Mouse (Mus musculus): ENCODE measurements around the gene Tctn1. TPM values are rescaled to one million over a fixed set of nuclear protein-coding genes. Genes with fewer than 3 reads are reported as not detected.

The Tctn1 gene
- total RNA-seq, 2 experiments from 2014 or later: 3.7 to 6.5 TPM

DNA sequence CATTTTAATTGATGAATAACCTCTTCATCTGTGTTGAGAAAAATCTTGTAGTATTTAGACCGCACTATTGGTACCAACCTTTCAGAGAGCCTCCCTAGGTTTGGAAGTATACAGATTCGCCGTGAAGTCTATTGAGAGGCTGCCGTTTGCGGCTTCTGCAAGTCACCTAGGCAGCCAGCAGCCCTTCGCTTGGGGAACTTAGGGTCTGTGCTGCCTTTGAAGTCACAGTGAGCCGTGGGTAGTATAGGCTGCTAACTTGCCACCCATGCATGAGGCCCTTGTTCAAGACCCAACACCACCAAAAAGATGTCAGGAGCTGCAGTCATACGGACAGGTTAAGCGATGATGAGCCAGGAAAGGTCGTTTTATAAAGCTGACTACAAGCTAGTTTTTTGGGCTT, 21.9 kb upstream of the Tctn1 start:
- ATAC-seq (replicated peaks; ENCODE audit: poor library complexity): no peak

DNA sequence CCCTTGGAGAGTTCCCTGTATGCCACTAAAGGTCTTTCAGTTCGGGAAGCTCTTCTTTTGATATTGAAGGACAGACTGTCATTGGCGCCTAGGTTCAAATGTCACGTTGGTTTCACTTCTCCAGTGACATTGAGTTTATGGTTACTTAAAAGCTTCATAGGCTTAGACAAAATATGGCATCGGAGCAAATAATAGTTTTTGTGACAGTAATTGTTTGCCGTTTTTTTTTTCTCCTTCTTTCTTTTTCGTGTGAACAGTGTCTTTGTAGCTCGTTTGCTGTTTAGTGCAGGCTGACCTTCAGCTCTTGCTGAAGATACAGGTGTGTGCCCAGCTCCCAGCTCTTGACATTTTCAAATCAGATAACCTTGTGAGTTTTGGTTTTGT, 21.5 kb upstream of the Tctn1 start:
- ATAC-seq (replicated peaks; ENCODE audit: poor library complexity): no peak

DNA sequence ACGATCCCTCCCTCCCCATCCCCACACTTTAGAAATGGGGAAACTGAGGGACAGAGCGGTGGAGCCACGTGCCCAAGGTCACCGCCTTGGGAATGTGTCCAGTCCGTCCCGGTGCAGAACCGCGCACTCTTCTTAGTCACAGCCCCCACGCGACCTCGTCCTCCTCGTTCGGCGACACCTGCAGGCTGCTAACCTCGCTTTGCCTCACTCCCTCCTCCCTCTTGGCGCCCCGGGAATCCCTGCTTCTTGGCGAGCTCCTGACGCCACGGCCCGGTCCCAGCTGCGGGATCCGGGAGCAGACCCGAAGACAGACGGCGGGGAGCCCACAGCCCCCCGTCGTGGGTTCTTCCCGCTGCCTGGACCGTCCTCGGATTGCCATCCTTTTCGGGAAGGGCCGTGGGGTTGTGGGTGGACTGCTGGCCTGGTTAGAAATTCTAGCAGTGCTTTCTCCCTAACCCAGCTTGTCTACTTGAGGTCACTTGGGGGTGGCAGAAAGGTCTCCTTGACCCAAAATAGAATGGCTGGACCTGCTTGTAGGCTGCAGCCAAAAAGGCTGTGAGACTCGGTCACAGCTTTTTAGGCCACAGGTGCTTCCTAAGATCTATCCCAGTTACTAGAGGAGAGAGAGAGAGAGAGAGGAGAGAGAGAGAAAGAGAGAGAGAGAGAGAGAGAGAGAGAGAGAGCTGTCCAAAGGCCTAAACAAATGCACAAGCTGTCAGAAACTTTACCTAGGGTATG, 20.9 kb upstream of the Tctn1 start:
- ATAC-seq (replicated peaks; ENCODE audit: poor library complexity): peak; percentile 45

DNA sequence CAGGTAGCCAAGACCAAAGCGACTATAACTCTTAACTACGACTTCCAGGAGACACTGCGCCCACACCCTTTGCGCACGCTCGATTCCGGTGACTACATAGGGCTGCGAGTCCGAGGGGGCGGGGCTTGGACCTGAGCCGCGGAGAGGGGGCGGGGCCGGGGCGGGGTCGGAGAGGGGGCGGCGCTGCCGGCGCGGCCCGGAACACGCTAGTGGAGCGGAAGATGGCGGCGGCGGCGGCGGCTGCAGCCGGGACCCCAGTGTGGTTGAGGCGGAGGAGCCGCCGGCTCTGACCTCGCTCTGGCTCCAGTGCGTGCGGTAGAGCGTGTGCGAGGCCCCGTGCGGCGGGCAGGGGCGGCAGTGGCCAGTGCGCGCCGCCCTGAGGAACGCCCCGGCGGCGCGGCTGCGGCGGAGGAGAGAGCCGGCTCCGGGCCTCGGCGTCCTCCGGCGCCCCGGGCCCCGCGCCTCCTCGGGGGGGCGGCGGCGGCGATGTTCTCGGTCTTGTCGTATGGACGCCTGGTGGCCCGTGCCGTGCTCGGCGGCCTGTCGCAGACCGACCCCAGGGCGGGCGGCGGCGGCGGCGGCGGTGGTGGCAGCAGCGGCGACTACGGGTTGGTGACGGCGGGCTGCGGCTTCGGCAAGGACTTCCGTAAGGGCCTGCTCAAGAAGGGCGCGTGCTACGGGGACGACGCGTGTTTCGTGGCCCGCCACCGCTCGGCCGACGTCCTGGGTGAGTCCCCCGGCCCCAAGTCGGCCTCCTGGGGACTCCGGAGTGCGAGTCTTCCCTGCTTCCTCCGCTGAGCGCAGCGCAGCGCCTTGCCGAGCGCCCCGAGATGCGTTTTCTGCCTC, 20.1 kb upstream of the Tctn1 start, which contains the start of gene Pptc7:
TSS of gene Pptc7 (plus strand) at position 183 of the 846 bp plus-strand sequence.
- peak; percentile 89 for ATAC-seq (replicated peaks; ENCODE audit: poor library complexity)

DNA sequence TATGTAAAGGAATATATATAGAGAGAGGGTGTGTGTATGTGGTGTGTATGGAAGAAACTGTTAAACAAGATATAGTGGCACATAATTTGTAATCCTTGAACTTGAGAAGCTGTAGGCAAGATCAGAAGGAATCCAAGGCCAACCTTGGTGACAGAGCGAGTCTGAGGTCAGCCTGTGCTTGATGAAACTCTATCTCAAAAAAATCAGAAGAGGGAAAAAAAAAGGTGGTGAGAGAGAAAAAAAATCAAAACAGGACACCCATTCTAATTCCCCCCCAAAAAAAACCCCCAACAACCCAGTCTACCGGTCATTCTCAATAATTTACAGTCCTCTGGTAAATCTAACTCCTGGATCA, 19.5 kb upstream of the Tctn1 start:
- no peak for ATAC-seq (replicated peaks; ENCODE audit: poor library complexity)

DNA sequence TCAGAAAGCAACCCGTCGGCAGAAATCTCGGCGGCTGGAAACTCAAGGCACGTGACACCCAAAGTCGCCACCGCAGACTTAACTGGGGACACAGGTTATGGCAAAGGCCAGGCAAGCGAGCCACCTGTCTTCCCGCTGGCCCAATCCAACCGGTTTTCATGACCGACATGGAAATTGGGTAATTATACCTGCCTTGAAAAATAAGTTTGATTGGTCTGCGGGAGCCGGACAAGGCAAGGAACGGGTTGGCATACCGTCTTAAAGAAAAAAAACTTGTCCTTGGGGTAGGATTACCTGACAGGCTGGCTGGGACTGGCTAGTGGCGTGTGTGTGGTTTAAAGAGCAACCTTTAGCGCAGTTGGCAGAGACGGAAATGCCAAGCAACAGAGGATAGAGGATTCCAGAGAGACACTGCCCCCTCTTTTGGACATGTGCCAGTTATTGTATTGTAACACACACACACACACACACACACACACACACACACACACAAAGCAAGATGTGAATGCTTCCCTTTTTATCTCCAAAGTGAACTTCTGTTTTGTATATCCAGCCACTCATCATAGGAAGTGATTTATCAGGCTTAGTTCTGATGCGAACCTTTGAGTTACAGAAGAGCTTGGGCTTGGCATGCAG, 16.7 kb upstream of the Tctn1 start:
- ATAC-seq (replicated peaks; ENCODE audit: poor library complexity): peak; percentile 4; the same call in 1 of the 2 replicates

DNA sequence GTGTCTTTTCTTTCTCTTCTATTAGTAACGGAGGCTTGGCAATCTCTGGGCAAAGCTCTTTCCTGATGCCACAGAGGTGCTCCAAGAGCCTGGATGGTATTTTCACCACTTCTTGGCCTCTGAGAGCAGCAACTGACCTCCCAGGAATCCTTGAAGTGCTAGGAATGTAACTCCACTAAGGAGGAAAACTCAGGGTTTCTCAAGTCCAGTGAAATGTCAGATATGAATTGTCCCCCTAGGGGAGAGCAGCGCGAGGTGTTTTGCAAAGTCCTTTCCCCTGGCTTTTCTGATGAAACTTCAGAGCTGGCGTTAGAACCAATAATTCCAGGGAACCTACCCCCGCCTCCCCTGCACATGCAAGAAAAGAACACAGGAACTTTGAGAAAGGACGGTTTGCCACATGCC, 16.2 kb upstream of the Tctn1 start:
- ATAC-seq (replicated peaks; ENCODE audit: poor library complexity): no peak

DNA sequence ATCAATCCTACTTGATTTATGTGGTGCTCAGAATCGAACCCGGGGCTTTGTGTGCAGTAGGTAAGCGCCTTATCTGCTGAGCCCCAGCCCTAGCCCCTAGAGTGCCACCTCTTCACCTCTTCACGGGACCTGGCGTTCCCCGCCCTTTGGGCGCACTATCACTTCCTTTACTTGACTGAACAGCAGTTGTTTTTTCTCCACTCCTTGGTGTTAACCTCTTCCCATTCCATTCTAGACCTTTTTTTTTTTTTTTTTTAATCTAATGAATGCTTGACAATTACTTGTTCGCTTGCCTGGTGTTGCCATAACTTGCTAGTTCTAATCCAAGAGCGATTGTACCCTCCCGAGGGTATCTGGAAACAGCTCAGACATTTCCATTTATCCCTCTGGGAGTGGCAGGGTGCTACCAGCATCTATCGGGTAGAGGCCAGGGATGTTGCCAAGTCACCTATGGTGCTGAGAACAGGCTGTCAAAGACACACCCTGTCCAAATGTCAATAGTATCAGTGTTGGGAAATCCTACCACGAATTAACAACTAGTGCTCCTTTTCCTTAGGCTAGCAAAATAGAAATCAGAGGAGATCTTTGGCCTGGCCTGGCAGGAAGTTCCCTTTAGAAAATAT, 15.7 kb upstream of the Tctn1 start:
- no peak for ATAC-seq (replicated peaks; ENCODE audit: poor library complexity)

DNA sequence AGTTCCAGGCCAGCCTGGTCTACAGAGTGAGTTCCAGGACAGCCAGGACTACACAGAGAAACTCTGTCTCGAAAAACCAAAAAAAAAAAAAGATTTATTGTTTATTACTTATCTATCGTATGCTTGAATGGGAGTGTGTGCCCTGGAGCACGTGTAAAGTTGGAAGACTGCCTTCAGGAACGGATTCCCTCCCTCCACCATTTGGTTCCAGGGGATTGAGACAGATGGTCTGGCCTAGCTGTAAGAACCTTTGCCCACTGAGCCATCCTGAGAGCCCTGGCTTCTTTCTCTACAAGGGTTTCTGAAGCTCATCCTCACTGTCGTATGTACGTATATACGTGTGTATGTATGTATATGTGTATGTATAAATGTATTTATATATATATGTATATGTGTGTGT, 14.7 kb upstream of the Tctn1 start:
- no peak for ATAC-seq (replicated peaks; ENCODE audit: poor library complexity)

DNA sequence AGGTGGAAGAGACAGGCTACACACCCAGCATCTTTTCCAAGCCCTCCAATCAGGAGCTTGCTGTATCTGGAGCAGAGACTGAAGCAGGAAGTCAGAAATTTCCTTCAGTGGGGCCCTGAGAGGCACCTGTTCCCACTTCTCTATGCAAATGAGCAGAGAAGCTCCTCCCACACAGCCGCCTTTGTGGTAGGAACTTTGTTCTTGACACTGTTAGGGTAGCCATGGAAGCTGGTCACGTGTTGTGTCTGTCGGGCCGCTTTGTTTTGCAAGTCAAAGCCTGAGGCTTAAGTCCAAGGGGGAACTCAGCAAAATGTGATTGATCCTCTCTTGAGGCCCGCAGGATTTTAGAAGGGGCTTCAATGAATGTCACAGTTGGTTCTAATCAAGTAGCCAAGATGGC, 10.5 kb upstream of the Tctn1 start:
- peak; percentile 97 for ATAC-seq (replicated peaks; ENCODE audit: poor library complexity)

DNA sequence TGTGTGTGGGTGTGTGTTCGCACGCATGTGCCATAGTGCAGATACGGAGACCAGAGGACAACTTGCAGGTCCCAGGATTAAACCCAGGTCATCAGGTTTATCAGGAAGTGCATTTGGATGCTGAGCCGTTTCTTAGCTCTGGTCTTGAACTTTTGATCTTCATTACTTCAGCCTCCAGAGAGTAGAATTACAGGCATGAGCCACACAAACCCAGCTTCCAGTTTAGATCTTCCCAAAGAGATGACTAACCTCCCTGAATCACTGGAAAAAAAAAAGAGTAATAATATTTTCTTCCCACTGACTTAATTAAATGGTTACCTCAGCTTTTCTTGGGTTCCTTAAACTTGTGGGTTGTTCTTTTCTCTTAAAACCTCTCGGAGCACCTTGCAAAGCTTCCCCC, 8.6 kb upstream of the Tctn1 start:
- ATAC-seq (replicated peaks; ENCODE audit: poor library complexity): no peak

DNA sequence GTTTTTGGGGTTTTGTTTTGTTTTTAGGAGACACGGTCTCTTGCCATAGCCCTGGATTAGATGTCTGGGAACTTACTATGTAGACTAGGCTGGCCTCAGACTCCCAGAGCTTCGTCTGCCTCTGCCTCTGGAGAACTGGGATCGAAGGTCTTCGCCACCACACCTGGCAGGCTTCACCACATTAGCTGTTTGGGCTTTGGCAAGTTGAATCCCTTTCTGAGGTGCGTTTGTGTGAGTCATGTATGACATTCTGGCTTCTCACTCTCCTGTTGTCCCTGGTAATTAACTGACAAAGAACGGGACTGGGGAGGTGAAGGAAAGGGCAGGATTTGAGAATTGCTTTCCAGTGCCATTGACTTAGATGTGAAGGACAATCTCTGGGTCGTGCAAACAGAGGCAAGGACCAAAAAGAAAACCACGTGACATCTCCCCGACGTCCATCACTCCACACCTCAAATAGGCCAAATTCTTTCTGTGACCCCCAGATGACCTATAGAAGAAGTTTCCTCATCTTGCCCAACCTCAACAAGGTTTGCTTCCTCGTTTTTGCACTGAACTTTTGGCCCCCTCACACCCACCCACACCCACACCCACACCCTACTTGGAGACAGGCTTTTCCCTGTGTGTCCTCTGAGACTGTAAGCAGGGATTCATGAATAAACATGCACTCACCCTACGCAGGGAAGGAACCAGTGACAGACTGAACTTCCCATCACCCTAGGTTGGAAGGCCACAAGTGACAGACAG, 4.8 kb upstream of the Tctn1 start:
- ATAC-seq (replicated peaks; ENCODE audit: poor library complexity): no peak

DNA sequence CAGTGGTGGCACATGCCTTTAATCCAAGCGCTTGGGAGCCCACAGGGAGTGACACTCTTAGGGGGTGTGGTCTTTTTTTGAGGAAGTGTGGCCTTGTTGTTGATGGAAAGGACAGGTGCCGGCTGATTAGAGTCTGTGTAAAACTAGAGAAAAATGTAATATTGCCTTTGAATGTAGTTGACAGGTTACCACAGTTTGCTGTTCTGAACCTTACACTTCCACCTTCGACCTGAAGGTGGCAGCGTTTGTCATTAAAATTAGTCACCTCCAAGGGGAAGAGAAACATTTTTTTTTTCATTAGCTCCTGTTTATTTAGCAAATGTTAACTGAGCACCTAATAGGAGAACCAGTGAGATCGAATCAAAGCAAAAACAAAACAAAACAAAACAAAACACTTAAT, 3.6 kb upstream of the Tctn1 start:
- peak; percentile 42 for ATAC-seq (replicated peaks; ENCODE audit: poor library complexity)

DNA sequence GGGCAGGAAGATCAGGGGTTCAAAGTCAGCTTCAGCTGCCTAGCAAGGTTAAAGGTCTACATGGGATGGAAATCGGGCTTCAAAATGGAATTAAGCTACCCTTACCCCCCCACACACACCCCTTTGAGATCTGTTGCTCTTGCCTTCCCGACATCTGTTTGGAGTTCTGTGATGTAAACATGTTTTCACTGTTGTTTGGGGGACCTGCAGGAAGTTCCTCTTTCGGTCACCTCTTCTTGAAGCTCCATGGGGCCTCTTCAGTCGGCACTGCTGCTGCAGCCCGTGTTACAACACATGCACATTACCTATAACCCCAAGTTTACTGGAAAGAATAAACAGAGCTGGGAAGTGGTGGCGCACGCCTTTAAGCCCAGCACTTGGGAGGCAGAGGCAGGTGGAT, 2.9 kb upstream of the Tctn1 start:
- ATAC-seq (replicated peaks; ENCODE audit: poor library complexity): no peak

DNA sequence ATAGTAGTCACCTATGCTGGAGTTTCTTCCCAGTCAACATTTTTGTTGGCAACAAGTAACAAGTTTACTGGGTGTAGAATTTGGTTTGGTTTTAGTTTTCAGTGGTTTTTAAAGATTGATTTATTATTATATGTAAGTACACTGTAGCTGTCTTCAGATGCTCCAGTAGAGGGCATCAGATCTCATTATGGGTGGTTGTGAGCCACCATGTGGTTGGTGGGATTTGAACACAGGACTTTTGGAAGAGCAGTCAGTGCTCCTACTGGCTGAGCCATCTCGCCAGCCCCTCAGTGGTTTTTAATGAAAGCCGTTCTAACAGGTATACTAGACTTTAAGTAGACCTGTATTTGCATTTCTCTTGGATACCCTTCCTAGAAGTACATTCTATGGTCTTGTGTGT, 1.7 kb upstream of the Tctn1 start:
- ATAC-seq (replicated peaks; ENCODE audit: poor library complexity): no peak

DNA sequence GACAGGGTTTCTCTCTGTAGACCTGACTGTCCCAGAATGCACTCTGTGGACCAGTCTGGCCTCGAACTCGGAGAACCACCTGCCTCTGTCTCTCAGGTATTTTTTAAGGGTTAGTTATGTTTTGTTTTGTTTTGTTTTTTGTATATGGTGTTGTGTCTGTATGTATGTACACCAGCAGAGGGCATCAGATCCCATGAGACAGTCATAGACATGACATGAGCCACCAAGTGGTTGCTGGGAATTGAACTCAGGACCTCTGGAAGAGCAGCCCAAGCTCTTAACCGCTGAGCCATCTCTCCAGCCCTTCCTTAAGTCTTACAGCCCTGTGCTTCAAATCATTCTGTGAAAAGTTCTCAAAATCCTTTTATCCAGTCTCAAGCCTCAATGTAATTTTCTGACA, 927 bp upstream of the Tctn1 start:
- ATAC-seq (replicated peaks; ENCODE audit: poor library complexity): 0 out of 2 replicates have a peak, but pooled peaks have one; percentile 22

DNA sequence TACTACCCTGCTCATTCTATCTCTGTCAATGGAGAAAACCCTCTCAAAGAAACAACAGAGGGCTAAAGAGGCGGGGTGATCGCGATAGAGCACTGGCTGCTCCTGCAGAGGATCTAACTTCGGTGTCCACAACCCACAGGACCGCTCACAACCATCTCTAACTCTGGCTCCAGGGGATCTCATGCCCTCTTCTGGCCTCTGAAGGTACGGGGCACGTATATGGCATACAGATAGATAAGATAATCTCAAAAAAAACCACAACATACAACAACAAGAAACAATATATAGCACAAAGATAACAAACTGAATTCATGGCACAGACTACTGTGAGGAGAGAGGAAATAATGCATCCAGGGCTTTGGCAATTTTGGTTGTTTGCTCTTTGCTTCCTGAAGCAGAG, 2.2 kb downstream of the Tctn1 start:
- ATAC-seq (replicated peaks; ENCODE audit: poor library complexity): peak; percentile 59

DNA sequence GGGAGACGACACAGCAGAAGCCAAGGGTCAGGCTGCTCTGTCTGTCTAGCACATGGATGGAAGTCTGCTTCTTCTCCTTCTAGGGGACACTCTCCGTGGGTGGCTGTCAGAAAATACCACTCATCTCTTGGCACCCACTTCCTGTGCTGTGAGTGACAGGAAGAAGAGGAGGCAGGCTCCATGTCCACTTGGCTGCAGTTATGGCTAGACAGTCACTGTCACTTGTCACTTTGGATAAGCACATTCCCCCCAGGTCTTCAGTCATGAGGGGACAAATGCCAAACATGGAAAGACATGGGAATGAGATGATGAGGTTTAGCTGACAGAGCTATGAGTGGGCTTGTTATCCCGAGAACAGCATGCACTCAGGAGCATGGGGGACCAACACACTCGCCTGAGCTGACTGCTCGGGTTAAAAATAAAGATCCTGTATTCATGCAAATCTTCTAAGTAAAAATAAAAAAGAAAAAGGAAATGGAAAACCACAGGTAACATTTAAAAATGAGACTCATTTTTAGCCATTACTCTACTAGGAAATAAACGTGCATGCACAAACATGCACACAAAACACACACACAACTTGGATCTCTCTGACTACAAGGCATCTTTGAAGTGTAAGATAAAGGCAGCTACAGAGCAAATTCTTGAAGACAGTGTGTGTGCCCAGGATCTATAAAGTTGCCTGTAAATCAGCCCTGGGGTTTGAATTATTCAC, 6.1 kb downstream of the Tctn1 start:
- no peak for ATAC-seq (replicated peaks; ENCODE audit: poor library complexity)

DNA sequence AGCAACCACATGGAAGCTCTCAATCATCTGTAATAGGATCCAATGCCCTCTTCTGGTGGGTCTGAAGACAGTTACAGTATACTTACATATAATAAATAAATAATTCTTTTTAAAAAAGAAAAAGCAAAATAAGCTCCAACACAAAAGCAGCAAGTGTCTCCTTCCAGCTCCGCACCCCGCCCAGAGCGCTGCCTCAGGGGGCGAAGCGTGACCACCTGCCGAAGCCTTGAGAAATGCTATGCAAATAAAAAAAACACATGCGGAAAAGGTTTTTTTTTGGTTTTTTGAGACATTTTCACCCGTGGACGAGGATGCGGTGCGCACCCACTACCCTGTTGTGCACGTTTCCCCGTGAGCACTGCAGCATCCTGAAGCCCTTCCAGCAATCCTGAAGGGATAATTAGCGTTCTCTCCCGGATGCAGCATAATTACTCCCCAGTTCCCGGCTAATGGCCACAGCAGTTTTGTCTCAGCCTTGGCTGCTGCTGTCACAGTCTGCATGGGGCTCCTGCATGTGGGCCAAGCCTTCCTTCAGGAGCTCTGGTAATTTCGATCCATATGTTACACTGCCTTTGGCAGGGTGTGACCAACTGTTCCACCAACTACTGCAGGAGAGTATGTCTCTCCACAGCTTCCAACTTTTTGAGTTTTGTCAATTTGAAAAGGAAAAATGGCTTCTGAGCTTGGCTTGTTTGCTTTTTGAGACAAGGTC, 12.2 kb downstream of the Tctn1 start:
- ATAC-seq (replicated peaks; ENCODE audit: poor library complexity): no peak

Measured in megakaryocyte progenitor cell, adult 5-6 weeks (primary cell).